Mouse (Mus musculus) neural tube, embryonic 10.5 days (tissue): ENCODE measurements around the gene Slit1.

Source experiments
- DNase-seq: peaks from one replicate; pipeline ENCODE4 v3.0.0-alpha.2; 2017; ENCODE audit warnings: low spot score; ENCODE audit errors: extremely low spot score

The Slit1 gene

DNA sequence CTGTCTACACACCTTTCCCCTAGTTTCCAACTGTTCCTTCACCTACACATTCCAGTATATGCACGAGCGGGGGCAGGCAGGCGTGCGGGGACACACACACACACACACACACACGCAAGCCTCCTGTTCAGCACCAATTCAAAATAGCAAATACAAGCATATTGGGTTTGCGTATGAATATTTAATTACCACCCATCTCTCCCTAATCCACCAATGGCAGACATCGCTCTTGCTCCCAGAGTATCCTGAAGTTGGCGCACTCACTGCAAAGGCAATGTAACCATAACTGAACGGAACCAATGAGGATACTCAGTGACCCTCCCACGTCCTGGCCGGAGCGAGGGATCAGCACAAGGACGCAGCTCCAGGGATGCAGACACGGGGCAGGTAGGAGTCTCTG is 86.8 kb downstream of the Slit1 start:
- no peak for DNase-seq

DNA sequence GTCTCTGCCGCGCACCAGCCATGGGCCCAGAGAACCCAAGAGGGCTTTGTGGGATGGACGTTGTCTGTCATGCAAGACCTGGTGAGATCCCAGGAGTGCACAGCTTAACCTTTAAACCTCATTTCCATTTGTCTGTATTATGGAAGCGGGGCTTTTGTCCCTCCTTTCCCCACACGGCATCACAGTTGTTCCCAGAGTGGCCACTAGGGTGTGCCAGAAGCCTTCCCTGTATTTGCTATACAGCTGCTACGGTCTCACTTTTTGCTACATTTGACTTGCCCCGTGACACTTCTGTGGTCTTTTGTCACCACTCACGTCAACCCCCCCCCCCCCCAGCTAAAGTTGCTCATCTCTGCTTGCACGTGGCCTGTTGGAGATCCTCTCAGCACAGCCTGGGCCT is 87.5 kb downstream of the Slit1 start:
- peak; percentile 83 for DNase-seq

DNA sequence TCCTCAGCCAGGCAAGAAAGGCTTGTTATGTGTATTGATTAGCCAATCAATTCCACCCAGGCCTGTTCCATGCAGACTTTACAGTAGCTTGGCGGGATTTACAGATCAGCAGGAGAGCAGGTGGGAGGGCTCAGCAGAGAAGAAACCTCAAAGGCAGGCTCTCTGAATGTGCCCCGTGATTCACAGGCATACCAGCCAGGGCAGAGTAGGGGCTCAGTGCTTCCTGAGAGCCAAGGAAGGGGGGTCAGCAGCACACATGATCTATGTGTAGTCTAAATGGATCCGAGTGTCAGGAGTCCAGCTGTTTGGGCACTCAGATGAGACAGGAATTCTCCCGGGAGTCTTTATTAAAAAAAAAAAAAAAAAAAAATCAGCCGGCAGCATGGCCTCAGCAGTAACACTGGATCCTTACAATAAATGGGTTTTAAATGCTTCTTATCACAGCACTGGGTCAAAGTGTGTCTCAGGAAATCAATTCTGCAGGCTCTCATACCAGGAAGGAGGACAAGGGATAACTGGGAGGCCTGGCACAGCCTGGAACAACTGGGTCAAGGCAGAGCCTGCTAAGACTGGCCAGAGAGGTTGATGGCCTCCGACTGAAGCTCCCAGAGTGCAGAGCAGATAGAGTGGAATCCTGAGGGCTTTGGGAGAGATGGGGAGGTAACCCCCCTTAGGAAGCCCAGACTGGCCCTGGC is 88.2 kb downstream of the Slit1 start:
- DNase-seq: no peak

DNA sequence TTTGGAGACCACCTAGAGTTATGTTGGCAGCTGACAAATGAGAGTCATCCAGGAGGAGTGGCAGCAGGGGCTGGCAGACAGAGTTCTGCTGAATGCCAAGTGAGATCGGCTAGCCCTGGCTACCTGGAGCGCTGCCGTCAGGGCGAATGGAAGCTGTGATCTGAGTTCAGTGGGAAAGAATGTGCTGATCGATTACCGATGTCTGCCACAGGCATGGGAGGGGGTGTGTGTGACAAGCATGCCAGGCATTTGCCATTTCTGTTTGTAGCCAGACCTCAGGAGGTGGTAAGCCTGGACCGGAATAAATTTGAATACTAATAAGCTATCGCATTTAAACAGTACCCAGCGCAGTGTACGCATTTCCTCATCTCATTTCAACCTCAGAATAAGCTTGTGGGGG is 91.5 kb downstream of the Slit1 start:
- DNase-seq: no peak

DNA sequence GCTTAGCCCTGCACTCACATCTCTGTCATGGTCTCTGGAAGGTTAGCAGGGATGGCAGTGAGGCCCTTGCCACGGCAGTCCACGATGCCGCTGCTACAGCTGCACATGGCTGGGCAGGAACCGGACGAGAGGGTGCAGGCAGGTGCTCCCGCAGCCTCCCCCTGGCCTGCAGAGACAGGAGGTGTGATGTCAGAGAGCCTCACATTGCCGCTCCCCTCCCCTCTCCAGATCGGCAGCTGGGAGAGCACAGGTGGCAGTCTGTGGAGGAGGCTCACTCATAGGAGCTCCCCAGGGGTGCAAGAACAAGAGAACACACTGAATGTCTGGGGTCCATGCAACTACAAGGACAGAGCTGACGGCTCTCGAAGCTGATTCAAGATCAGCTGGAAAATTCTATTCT is 94.1 kb downstream of the Slit1 start:
- no peak for DNase-seq

DNA sequence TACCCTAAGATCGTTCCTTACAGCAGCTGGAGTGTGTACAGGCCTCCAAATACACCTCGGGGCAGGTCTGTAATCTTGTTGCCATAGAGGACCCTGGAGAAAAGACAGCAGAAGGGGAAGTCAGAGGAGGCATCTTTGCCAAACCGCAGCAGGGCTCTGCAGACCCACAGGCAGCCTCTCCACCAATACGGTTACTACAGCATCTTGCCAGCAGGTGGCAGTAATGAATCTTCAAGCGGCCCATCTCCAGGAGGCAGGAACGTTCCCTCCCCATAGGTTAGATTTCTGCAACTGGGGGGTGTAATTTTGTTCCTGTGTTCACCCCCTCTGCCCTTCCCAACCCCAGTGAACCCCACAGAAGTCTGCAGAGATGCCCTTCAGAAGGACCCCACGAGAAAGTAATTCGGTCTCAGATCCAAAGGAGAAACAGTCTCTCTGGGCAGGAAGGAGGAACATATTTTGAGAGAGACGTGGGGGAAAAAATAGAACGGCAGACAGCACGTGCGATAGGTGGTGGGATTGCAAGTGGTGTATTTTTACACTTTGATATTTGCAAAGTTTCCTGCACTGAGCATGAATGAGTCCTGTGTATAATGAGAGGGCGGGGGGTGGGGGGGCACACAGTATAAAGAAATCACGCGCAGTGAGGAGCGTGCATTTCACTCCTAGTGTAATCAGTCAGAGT is 96.4 kb downstream of the Slit1 start:
- peak; percentile 75 for DNase-seq

DNA sequence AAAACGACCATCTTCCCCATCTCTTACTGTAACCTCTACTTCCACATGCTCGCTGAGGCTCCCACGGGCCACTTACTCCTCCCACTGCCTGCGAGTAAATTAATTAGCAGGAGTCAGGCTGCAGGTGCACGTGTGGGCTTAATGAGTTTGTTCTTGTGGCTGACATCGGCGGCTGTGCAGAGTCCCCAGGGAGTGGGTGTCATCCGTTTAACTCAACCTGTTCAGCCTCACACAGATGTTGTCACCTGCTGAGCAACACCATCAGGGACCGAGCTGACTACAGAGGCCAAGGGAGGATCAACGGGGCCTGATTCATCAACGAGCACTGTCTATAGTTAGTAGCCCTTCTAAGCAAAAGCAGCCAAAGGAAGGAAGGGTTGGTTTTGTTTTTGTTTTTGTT is 100.5 kb downstream of the Slit1 start:
- no peak for DNase-seq

DNA sequence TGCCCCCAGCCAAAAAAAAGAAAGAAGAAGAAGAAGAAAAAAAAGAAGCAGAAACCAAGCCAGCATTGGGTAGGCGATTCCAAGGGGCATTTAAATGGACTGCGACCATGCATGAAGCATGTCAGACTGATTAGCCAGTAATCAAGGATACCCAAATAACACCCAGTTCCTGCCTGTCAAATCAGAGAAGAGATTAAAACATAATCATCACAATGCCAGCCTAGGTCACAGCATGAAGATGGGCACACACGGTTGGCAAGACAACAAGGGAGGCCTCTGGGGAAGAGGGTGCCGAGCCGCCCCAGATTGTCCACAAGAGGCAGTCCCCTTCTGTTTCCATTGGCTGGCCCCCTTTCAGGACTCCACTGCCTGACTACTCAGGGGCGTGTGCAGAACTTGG is 108.5 kb downstream of the Slit1 start:
- DNase-seq: no peak

DNA sequence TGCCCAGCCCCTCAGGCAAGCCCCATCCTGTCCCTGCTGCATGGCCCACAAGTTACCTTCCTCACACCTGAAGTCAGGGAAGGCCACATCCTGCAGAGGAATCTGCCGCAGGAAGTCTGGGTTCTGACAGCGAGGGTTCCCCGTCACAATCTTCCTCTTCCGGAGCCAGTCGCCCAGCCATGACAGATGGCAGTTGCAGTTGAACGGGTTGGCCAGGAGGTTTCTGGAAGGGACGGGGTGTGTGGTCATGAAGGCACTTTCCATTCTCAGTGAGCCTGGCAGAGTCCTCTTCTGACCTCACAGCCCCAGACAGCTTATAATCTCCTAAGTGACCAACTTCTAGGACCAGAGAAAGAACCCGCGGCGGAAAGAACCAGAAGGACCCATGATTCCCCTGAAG is 109.4 kb downstream of the Slit1 start:
- DNase-seq: no peak

DNA sequence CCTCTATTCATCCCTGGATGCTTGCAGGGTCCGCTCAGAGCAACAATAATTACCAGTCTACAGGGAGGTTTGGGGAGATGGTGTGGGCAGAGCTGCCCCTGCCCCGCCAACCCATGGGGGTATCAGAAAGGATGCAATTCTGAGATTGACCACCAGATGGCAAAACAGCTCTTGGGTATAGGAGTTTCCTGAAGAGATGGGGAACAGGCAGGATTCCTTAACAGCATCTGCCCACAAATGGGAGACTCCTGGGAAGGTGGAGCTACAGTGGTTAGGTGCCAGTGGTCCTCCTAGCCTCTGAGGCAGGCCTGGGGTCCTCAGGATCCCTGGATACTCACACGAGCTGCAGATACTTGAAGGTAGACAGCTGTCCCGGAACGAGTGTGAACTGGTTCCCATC is 113.9 kb downstream of the Slit1 start:
- DNase-seq: peak; percentile 64

DNA sequence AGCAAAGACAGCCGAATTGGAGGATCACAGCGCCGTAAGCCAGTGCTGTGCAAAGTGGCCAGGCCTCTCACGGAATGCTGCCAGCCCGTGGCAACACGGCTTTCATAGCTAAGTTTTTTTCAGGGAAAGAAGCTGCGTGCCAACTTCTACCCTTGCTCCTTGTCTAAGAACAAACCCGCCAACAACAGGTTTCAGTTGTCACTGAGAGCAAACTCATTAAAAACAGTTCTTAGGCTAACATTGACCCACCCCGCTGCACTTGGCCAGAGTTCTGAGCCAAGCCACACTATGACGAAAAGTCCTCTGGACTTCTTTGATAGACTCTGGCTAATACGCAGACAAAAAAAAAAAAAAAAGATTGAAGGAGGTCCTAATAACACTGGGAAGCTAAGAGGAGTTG is 114.5 kb downstream of the Slit1 start:
- DNase-seq: no peak

DNA sequence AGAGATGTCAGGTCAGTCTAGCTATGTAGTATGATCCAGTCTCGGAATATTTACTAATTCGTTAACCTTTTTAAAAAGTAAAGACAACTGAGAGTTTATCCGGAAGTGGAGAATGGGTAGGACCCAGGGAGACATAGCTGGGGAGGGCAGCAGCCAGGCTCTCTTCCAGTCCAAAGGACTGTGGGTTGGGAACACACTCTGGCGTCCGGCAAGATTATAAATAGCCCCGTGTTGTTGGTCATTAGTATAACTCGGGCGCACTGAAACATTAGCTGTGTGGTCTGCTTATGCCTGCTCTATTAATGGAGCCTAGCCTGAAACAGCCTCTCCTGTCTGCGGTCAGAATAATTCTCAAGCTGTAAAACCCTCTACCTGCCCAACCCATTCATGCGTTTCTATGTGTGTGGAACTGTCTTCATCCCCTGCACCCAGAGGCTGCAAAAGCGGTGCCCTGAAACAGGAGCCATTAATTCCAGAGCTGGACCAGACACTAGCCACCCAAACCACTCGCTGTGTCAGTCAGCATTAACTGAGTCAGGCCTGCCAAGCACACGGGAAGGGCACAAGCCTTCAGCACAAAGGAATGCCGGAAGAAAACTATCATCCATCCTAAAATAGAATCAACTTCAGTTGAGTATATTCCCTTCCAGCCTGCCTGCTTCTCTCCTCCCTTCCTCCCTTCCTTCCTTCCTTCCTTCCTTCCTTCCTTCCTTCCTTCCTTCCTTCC is 122.9 kb downstream of the Slit1 start:
- DNase-seq: no peak

DNA sequence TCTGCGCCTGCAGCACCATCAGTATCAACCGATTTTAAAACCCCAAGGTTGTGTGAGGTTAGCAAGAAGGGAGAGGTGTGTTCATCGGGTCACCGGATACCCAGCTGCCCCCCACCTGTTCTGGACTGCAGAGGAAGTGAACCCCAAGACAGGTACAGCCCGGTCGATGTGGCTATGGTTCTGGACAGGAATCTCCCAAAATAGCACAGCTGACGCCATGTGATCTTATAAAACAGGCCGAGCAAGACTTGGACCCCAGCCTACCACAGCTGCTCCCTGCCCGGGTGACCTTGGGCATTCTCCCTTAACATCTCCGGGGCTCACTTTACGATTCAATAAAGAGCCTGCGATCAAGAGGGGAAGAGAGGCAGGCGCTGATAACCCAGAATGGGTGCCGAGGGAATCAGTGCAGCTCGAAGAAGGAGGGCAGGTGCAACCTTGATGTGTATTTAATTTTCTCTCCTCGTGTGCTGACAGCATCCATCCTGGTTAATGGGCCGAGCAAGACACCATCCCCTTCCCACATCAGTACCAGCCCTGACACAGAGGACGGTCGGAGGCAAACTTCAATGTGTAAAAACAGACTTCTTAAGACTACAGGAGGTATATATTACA is 124.6 kb downstream of the Slit1 start:
- DNase-seq: no peak

DNA sequence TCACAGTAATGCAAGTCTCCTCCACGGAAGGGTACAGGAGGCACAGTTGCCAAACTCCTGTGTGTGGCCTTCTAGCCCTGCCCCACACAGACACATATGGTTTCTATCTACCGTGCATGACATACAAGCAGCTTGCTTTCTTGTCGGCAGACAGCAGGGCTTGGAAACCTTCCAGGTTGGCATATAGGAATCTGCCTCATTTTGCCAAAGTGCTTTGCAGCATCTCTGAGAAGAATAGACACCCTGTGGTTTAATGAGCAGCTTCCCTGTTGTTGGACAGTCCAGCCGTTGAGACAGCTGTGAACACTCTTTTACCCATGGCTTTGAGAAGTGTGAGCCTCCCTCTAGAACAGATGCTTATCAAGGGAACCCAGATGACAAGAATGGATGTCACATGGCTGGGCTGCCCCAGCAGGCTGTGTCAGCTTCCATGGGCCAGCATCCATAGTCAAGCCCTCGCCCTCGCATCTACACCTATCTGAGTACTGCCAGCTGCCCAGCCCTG is 125.3 kb downstream of the Slit1 start:
- DNase-seq: no peak

DNA sequence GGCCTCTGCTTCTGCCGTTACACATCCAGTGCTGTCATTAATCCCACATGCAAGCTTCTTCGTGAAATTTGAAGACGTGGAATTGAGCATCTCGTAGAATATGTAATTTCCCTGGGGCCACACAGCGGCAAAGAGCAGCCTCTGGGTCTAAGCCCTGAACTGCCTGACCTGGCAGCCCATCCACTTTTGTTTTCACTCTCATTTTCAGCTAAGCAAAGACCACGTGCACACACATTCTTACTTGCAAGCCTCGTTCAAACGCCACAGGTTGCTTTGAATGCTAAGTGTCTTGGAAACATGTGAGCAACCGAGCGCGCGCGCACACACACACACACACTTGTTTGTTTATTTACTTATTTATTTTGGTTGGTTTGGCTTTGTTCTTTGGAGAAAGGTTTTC is 126.4 kb downstream of the Slit1 start:
- no peak for DNase-seq

DNA sequence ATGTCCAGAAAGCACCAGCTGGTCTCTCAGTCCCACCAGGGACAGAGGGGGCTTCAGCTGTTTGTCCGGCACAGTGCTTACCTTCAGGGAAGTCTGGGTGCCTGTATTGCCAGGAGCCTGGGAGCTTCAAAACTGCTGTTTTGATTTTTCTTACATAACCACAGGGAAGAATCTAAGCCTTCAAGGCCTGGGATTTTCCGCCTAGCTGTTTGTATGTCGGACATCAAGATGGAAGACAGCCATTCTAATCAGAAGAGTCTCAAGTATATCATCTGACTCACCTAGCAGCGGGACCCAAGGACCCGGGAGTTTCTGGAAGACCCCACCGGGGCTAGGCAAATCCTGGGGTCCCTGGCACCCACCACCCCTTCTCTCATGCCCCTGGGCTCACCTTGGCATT is 127.2 kb downstream of the Slit1 start:
- no peak for DNase-seq

DNA sequence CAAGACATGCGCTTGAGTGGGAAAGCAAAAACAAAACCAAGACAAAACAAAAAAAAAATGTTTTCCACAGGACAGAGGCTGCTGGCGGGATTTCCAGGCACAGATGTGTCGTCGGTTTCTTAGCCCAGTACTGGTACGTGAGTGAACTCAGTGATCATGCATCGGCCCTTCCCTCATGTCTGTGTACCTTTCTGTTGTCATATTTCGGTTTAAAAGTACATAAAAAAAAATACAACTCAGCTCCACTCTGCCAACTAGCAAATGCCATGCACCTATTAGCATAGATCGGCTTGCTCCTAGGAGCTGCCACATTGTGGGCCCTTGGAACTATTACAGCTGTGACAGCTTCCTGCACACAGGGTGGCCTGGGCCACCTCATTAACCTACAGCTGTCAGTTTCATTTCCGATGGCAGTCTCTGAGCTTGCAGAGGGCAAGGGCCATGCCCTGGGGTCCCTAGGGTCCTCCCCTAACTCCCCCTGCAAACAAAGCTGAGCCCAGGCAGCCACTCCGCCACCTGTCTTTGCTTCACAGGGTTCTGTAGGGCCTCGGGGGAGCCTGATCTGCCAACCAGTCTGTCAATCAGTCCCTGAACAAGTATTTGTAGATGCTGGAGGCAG is 127.8 kb downstream of the Slit1 start:
- DNase-seq: peak; percentile 57

DNA sequence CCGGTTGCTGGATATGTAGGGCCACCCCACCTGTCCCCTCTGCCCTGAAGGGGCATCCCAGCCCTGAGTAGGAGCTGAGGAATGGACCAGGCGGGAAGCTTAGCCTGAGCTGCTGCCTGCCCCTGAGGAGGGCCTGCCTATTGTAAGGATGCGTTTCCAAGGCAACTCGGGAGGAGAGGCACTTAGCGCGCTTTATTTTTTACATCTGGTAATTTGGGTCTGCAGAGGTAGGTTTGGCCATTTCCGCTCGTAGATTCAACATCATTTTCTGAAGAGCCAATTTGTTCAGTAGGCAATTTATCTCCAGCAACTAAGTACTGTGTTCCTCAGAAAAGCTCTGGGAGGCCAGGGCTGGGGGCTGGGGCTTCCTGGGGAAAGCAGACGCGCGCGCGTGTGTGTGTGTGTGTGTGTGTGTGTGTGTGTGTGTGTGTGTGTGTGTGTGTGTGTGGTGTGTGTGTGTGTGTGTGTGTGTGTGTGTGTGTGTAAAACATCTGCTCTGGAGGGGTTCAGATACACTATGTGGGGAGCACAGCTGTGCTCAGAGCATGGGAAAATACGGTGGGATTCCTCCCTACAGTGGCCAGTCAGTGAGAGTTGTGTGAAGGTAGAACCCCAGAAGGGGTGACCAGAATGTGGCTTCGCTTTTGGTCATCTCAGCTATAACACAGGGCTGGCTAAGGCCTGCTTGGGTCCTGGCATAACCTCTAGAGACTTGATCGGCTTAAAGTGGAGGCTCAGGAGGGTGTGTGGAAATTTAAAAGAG is 130.0 kb downstream of the Slit1 start:
- DNase-seq: peak; percentile 47

DNA sequence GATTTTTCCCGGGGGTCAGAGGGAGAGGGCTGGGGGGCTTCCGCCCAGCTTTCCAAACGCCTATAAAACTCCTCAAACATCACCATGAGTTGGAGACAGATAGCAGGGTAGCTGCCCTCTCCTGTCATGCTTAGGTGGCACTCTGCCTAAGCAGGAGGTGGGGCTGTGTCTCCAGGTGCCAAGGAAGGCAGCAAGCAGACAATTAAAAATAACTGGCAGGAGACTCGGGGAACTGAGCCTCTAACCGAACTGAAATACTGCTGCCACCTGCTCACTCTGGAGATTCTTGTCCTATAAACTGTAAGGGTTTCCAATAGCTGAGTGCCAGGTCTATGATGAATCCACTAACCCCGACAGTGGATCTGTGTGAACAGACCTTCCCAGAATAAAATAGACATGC is 131.8 kb downstream of the Slit1 start:
- no peak for DNase-seq

DNA sequence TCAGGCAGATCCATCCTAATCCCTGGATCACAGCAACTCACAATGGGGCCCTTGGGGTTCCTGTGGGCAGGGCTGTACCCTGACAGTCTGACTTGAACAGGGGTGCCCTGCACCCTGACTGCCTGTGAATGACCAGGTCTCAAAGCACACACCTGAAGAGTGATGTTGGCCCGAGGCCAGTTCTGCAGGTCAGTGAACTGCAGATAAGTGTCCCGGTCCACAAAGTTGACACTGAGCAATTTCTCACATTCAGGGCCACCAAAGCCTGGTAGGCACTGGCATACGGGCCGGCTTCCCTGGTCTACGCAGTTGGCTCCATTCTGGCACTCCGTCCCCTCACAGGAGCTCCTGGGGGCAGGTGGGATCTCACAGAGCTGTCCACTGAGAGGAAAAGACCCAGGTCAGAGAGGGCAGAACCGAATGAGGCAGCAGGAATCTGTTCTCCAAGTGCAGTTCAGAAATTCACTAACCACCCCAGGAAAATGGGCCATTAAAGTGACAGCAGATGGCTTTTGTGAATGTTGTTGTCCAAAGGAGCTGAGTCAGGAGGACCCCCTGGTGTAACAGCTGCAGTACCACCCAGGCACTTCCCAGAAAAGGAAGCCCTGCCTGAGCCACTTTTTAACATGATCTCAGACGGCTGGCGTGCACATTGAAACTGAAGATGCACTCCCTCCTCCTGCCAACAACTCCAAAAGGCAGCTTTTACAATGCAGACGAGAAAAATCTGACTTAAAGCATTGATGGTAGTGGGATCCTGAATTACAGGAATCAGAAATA is 137.1 kb downstream of the Slit1 start:
- DNase-seq: no peak
